Mouse (Mus musculus) urinary bladder, adult 2 months (tissue): ENCODE measurements around the gene Krt16. TPM values are rescaled to one million over a fixed set of nuclear protein-coding genes. Genes with fewer than 3 reads are reported as not detected.
A peak's percentile ranks its signal among the peaks of the same experiment; 100 is the strongest.

Experiments
- DNase-seq: peaks from one replicate; pipeline ENCODE4 v3.0.0; 2022; ENCODE audit warnings: low spot score
- polyA plus RNA-seq: library from polyadenylated mRNA; depleted of rRNA; stranded (reverse); fragments of >200 nt; gene quantifications from 2 replicates; pipeline ENCODE4 v1.2.3, GENCODE M21; 2012; rRNA removed

The Krt16 gene
- not detected in 2 replicates for polyA plus RNA-seq

DNA sequence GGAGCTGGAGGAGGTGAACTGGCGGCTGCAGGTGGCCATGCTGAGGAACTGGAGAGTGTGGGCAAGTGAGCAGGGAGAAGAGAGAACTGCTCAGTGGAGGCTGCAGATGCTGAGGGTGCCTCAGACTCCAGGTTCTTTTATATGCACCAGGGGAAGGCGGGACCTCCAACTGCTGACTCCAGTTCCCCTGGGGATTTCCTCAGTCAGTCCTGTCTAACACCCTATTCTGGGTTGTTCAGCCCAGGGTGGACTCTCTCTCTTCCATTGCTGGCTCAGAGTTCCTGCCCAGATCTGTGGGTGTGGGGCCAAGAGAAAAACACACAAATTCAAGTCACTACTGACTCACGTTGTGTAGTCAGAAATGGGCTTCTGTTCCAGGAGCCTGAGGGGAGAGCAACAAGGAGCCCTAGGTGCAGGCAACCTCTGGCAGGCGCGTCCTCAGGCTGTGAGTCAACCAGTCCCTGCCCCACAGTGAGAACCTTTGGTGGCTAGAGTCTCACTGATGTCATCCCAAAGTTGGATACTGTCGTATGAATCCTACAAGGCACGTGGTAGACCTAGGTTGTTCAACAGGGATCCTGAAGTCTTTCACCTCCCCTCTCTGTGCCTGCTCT lies at the start of gene Krt16:
TSS of gene Krt16 (minus strand) at position 51 of the 614 bp plus-strand sequence.
- no peak for DNase-seq

DNA sequence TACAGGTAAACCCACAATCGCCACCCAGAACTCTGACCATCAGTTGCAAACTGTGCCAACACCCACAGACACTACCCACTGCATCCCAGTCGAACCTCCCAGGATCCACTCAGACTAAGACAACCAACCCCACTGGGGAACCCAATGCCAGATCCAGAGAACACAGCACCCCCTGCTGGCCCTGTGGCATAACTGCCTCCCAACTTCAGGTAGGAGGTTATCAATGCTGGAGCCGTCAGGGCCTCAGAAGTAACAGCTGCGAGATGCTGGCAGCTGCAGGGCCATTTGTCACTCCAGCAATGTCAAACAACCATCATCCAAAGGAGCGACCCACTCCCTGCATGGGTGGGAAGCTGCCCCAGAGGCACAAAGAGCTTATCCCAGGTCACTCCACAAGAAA lies 49.1 kb upstream of the Krt16 start:
- no peak for DNase-seq

DNA sequence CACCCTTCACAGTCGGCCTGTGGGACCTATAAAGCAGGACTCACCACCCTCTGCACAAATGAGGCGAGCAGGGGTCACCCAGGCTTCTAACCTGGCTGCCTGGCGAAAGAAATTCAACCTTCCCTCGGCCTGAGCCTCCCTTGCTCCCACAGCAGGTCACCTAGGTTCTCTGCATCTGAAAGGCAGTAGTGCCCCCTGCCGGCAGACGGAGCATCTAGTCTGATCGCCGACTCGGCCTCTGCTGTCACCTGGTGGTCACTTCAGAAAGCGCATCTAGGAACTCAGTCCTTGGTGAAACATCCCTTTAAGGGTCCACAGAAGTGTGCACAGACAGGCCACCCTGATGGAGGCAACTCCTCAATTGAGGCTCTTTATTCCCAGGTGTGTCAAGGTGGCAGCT lies 46.6 kb upstream of the Krt16 start:
- peak; percentile 69 for DNase-seq

DNA sequence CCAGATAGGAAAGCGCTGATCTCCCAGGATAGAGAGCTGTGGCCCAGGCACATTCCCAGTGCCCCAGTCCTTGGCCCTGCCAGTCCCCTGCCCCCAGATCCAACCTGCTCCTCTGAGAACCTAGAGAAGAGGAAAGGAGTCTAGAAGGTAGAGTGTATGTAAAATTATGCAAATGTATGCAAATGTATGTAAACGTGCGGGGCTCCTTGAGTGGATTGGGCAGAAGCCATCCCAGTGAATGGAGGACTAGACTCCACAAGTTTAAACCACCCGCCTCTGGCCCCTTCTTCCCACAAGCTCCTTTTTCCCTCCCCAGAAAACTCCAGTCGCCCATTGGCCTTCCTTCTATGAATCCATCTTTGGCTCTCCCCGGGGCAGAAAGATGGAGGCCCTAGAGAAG lies 44.2 kb upstream of the Krt16 start:
- no peak for DNase-seq

DNA sequence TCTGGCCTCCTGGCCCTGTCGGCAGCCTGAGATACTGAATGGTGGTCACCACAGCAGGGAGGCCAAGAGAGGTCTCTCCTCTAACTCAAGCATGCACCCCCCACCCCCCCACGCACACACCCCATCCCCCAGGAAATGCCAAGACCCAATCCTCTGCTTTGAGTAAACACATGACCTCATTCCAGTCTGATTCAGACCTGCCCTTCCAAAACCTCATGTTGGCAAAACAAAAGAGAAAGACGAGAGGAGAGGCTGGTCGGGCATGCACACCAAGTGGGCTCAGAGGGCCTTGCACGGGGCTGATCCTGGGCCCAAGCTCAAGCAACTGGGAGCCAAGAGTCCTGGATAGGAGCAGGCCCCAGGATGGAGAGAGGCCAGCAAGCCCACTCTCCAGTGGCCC lies 41.5 kb upstream of the Krt16 start:
- peak; percentile 53 for DNase-seq

DNA sequence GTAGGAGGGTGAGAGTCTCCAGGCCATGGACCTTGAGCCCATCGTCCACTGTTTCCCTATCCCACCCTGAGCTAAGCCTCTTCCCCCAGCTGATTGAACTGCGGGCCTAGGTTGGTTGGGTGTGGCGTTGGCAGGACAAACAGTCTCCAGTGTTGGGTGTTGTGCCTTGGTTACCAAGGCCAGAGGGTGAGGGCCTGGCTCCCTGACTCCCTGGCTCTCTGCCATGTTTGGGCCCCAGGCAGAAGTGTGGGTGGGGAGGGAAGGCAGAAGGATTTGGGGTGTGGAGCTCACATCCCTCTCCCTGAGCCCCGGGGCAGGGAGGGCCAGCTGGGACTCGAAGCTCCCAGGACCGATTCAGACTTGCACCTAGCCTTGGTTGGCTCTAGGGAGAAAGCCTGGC lies 40.2 kb upstream of the Krt16 start:
- DNase-seq, result peak; percentile 60

DNA sequence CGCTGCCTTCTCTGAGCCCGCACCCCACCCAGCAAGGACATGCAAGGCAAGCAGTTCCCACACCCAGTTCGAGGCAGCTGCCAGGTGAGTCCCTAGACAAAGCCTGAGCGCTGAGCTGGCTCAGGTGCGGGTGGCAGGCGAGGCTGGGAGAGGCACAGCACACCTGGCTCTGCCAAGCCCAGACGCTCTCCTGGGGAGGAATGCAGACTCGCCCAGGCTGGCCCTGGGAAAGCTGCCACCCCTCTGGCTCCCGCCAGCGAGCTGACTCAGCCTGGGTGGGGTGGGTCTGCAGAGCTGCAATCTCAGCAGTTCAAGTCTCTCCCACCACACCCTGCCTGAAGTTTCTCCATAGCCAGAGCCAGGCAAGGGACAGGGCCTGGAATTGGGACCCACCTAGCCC lies 38.3 kb upstream of the Krt16 start:
- peak; percentile 64 for DNase-seq

DNA sequence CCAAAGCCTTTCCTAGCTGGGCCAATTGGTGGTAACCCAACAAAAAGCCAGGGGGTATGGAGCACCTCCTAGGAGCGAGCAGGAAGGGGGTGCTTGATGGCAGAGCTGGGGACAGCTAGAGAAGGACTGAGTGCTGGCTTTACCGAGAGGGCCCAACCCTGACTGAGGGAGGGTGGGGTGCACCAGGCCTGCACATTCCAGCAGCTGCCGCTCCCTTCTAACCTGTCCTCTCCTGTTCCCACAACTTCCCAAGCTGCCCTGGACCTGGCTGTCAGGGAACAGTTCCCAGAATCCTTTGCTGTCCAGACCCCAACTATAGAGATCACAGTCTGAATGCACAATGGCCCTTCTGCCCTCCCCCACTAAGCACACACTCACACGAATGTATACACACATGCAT lies 36.3 kb upstream of the Krt16 start:
- no peak for DNase-seq

DNA sequence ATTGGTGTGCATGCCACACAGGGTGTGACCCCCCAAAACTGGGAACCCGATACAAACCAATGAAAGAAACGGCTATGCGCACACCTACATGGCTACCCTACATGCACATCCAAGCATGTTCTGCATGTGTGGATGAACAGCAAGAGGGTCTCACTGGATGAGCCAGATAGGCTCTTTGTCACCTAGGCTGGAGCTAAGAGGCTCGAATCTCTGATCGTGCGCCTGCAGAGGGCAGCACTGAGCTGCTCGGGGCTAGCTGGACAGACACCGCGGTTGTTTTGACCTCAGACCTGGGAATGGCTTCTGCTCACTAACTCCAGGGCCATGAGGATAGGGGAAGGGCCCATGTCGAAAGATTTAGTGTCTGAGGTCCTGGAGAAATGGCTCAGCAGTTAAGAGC lies 33.8 kb upstream of the Krt16 start:
- DNase-seq, result peak; percentile 74

DNA sequence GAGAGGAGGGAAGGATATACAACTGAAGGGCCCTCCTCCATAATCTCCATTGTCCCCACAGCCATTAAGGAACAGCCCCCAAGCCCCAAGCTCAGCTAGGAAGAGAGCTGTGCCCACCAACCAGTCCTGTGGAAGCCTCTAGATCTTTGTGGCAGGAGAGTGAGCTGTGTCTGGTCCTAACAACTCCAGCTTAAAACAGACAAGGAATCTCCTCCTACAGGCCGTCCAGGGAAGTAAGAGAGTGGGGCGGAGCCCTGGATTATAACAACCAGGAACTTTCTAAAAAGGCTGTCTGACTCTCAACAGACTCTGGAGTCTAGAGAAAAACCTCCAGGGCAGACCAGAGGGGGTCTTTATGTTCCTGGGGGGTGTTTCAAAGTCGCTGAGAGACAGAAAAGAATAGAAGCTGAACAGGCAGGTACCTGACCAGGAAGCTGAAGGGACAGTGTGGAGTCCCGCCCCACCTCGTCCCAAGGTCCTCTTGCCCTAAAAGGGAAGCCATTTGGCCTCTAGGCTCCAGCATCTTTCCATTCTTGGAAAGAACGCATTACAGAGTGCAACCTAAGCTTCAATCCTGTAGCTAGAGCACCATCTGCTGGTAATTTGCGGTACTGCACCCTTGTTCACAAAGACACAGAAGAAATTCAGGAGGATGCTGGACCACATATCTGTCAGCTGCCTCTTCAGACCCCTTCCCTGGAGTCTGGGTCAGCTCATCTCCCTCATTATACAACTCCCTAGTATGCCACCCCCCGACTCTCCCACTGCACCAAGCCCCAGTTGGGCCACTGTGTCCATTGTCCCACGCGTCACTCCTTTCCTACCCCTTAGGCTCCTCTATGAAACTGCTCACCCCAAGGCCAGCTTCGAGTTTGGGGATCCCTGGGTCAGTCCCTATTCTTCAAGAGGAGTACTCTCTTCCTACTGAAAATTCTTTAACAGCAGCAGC lies 33.2 kb upstream of the Krt16 start:
- DNase-seq, result peak; percentile 61

DNA sequence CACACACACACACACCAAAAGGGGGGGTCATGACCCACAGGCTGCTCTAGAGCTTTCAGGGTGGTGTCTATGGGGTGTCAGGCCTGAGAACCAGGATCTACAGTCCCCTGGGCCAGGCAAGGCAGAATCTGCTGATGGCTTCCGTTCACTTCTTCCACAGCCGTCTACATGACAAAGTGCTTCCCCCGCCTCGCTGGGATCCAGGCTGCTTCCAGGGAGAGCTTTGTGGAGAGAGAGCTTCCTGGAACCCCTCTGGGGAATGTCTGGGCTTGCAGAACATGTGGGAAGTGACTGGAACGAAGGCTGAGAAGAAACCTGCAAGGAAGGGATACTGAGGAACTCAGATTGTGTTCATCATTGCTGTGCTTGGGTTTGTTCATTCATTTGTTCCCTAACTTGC lies 30.1 kb upstream of the Krt16 start:
- no peak for DNase-seq

DNA sequence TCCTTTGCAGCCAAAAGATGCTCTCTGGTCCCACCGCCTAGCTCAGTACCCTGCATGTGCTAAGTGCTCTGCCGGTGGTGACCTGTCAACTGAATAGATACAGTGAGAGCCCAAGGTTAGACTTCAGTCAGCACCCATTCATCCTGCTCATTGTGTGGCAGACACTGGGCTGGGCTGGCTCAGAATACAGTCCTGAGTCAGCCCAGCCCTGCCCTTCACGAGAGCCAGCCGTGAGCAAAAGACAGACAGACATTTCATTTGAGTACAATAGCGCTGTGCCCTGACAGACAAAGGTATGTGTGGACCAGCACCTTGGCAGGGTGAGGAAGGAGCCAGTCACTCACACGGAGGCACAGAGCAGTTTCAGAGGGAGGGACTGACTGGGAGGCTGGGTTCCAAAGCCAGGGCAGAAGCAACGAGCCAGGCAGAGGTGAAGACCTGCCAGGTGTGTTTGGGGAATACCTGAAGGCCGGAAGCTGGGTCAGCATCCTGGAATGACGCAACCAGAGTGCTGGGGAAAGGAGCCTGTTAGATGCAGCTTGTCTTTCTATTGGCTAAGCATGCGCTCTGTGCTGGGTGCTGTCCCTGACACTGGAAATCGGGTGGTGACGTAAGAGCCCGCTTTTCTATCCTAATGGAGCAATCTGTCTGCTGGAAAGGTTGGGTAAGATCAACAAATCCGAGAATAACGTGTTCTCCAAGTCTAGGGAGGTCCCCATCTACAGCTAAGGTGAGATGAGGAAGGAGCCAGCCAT lies 29.2 kb upstream of the Krt16 start:
- DNase-seq, result no peak

DNA sequence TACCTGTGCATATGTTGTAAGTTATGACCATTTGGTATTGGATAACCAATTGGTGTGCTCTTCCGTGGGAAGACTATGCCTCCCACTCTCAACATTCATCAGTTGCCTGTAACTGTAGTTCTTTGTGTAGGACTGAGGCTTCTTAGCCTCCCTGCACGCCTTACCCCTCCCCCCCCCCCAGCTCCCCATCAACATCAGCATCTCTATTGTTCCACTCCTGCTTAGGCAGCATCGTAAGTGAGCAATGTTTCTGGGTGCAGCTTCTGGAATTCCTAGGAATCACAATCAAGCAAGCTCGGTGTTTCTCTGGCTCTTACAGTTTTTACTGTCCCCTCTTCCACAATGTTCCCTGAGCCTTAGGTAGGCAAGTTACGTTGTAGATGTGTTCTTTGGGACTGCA lies 26.8 kb upstream of the Krt16 start:
- DNase-seq, result no peak

DNA sequence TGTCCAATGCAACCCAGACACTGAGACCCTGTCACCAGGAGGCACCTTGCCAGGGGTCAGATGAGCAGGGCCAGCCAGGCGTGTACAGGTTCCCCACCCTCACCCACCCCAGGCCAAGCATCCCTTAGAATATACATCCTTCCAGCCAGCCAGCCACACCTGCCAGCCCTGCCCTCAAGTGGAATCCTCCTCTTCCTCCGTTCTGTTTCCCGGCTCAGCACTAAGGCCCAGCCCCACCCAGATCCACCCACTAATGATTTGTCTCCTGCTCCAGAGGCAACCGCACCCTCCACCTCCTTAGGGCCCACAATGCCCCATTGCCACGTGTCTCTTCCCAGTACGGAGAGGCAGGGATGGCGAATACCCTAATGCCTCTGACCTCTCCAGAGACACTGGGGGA lies 26.0 kb upstream of the Krt16 start:
- DNase-seq, result no peak

DNA sequence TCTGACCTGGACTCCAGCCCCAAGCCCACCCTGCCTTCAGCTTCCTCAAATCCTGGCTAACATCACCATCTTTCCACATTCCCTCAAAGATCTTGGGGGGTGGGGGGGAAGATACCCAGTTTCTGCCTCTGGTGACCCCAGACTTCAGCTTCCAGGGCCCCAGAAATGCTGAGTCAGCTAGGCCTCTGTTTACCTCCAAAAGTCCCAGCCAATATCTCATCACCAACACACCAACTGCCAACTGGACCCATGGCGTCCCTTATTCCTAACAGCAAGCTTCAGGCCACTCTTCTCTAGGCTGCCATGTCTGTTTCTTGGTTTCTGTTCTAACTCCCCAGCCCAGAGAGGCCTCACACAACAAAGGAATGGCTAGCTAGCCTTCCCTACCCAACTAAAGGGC lies 23.2 kb upstream of the Krt16 start:
- no peak for DNase-seq

DNA sequence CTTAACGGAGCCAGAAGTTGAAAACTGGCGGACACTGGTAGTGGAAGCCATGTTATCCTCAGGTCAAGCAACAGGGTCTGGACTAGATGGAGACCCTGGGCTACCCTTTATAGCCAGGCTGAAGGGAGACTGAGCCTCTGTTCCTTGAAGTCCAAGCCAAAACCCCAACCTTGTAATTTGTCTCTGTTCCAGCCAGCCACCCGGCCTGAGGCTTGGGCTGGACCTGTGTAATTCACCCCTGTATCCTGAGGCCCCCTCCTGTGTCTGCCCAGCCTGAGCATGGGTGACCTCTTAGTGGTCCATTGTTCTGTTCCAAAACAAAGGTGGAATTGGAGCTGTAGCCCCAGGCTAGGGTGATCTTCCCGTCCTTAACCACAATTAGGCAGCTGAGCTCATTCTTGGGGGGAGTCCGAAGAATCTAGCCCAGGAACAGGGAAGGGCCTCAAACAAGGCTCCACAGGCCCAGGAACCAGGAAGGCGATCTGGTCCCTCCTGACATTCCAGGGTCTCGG lies 21.2 kb upstream of the Krt16 start, which contains the start of gene Krt42:
TSS of gene Krt42 (minus strand) at position 51 of the 512 bp plus-strand sequence.
- no peak for DNase-seq

DNA sequence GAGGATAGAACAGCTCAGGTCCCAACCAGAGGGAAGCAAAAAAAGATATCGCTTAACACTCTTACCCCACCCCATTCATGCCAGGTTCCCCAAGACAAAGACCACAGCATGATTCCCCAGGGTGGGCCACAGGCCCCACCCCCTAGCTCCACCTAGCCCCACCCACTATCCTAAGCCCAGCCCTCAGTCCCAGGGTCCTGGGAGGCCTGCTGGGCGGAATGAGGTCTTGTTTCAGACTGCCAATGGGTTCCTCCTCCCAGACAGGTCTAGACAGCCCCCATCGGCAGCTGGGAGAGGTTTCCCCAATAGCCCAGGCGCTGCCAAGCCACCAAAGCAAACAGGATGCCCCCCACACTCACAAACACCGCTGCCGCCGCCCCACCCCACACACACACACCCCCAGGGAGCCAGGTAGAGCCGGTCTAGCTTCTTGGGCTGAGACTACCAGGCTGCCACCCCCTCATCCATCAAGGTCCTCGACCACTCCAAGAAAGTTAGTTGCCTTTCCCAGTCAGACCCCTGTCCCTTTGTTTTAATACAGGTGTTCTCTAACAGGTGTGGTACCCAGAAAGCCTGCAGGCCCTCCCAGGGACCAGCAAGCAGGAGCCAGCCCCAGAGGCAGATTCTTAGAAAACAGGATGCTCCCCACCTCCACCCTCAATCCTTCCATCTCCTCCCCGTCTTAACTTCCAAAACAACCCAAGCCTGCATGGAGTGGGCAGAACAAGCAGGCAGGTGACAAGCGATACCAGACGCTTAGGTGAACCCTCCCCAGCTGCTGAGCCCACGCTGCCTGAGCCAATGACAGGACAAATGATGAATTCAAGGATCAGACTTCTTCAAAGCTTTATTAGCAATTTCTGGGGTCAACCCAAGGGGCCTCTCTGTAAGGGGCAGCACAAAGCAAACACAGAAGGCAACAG lies 13.6 kb upstream of the Krt16 start:
- DNase-seq, result peak; percentile 7

DNA sequence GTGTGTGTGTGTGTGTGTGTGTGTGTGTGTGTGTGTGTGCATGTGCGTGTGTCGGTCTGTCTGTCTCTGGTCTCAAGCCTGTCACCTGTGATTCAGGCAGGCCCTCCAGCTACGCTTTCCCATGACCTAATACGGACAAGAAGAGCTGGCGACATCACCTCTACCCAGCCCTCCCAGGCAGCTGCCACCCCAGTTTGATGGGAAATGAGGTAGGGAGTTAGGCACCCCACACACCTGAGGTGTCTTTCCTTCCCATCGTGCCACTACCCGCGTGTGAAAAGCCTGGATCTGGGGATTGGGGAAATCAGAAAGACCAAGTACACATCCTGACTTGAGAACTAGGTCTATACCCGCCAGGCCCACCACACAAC lies 12.5 kb upstream of the Krt16 start:
- no peak for DNase-seq

DNA sequence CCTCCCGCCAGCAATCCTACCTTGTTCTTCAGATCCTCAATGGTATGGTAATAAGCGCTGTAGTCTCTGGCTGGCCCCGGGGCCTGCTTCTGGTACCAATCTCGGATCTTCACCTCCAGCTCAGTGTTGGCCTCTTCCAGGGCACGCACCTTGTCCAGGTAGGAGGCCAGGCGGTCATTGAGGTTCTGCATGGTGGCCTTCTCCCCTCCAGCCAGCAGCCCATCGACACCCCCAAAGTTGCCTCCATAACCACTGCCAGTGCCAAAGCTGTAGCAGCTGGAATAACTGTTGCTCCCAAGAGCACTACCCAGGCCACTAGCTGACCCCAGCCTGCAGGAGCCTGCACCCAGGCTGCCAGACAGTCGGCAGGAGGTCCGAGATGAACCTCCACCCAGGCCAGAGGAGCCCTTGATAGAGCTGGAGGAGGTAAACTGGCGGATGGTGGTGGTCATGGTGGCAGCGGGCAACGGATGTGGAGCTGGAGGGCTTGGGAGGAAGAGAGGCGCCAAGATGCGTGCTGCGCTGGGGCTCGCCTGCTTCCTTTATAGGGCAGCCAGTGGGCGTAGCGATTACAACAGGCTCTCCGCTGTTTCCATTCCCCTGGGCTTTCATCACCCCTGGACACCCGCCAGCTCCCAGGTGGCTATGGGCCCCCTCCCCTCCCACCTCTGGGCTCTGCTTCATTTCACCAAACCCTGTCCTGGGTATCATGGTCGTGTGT lies 12.0 kb upstream of the Krt16 start, which contains the start of gene Krt17:
TSS of gene Krt17 (minus strand) at position 516 of the 721 bp plus-strand sequence.
- DNase-seq, result no peak

DNA sequence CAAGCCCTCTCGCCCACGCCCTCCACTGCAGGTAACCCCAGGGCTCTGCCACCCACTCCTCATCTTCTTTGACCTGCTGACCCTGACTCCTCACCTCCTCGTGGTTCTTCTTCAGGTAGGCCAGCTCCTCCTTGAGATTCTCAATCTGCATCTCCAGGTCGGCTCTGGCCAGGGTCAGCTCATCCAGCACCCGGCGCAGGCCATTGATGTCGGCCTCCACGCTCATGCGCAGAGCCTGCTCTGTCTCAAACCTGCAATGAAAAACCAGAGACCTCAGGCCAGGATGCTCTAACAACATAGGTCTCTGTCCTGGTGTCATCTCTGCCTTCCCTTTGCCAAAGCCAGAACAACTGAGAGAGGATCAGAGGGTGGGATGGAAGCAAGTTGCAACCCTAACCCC lies 10.4 kb upstream of the Krt16 start:
- DNase-seq, result no peak
